Comparison of ENCODE assay signal across 9 mouse cellular contexts in the genomic region with DNA sequence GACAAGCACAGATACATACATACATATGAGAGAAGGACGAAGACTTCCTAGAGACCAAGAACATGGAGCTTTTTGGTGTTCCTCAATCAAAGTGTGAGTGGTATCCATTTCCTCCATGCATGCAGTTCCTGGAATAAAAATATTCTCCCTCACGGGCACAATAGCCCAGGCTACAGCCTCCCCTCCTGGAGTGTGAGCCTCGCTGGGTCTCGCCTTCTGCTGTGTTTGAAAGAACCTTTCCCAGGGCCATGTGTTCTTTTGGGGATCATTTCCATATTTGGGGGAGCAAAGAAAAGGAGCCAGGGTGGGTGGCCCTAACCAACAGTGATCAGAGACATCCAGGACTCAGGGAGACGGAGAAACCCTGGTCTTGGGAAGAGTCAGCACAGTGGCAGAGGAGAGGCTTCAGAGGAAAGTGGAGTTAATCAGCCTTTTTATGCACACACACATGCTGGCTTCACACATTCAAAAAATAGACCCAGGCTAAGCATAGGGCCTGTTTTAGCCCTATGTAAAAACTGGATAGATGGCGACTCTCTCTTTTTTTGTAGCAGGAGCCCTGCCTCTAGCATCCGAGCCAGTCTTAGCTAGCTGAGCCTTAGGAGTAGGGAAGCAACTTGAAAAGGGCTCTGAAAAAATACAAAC. TPM values are rescaled to one million over a fixed set of nuclear protein-coding genes. Genes with fewer than 3 reads are reported as not detected.
A peak's percentile ranks its signal among the peaks of the same experiment; 100 is the strongest.
DNase-seq lines count a peak whose midpoint lies in the region; ATAC-seq lines count a peak whose summit lies in the region.
"Had no signal": no experiment of that assay in that cellular context is flagged by ENCODE, and none has a peak within 500 bp of the region (broad histone marks: within the 10 kb centered on the region; RNA-seq: fewer than 3 reads in every experiment).

No protein-coding gene starts in this region.

- H3K9ac ChIP-seq in kidney, embryonic 14.5 days (ENCODE audit: low read depth, low read length): no peak overlapping the region
- peak overlapping the region; percentile 32 for H3K9ac ChIP-seq in embryonic facial prominence, embryonic 14.5 days (ENCODE audit: low read depth, low read length)
- H3K9ac ChIP-seq in hindbrain, embryonic 16.5 days (ENCODE audit: low read depth, low read length): peak overlapping the region; percentile 25; the same call in 1 of the 2 replicates
- no peak overlapping the region for H3K9ac ChIP-seq in midbrain, embryonic 16.5 days (ENCODE audit: low read depth, low read length)

- no peak overlapping the region for H3K4me3 ChIP-seq in kidney, embryonic 14.5 days (ENCODE audit: low read length)
- no peak overlapping the region for H3K4me3 ChIP-seq in embryonic facial prominence, embryonic 14.5 days (ENCODE audit: low read depth, low read length)
- H3K4me3 ChIP-seq in hindbrain, embryonic 16.5 days (ENCODE audit: low read length): no peak overlapping the region
- H3K4me3 ChIP-seq in midbrain, embryonic 16.5 days (ENCODE audit: low read depth, low read length): no peak overlapping the region
- H3K4me3 ChIP-seq: erythroblast, embryonic 14.5 days had no signal

- H3K27ac ChIP-seq in kidney, embryonic 14.5 days (ENCODE audit: low read depth, low read length): peak overlapping the region; percentile 77
- peak overlapping the region; percentile 77 for H3K27ac ChIP-seq in embryonic facial prominence, embryonic 14.5 days (replicated peaks; ENCODE audit: low read depth, low read length)
- peak overlapping the region; percentile 79 for H3K27ac ChIP-seq in hindbrain, embryonic 16.5 days (ENCODE audit: low read depth, low read length)
- peak overlapping the region; percentile 58 for H3K27ac ChIP-seq in midbrain, embryonic 16.5 days (ENCODE audit: low read length)

- H3K27me3 ChIP-seq in kidney, embryonic 14.5 days (ENCODE audit: control insufficient read depth, insufficient read depth, low read length): no peaks in the 10 kb centered on the region
- H3K27me3 ChIP-seq in embryonic facial prominence, embryonic 14.5 days (replicated peaks; ENCODE audit: control insufficient read depth, insufficient read depth, low read length): no peaks in the 10 kb centered on the region
- no peaks in the 10 kb centered on the region for H3K27me3 ChIP-seq in hindbrain, embryonic 16.5 days (replicated peaks; ENCODE audit: control insufficient read depth, insufficient read depth, low read length)
- H3K27me3 ChIP-seq in midbrain, embryonic 16.5 days (ENCODE audit: control insufficient read depth, insufficient read depth, low read depth, low read length): no peaks in the 10 kb centered on the region

- H3K36me3 ChIP-seq in kidney, embryonic 14.5 days (ENCODE audit: control insufficient read depth, insufficient read depth, low read length): no peaks in the 10 kb centered on the region
- H3K36me3 ChIP-seq in embryonic facial prominence, embryonic 14.5 days (ENCODE audit: control insufficient read depth, insufficient read depth, low read length): no peaks in the 10 kb centered on the region
- no peaks in the 10 kb centered on the region for H3K36me3 ChIP-seq in hindbrain, embryonic 16.5 days (ENCODE audit: control insufficient read depth, insufficient read depth, low read length)
- no peaks in the 10 kb centered on the region for H3K36me3 ChIP-seq in midbrain, embryonic 16.5 days (ENCODE audit: control insufficient read depth, insufficient read depth, low read length)

- no peak for ATAC-seq in kidney, embryonic 14.5 days (ENCODE audit: low FRiP score, low TSS enrichment)
- no peak for ATAC-seq in embryonic facial prominence, embryonic 14.5 days (ENCODE audit: low read depth)
- ATAC-seq in hindbrain, embryonic 16.5 days: peak; percentile 32
- ATAC-seq in midbrain, embryonic 16.5 days: peak; percentile 56; the same call in 1 of the 2 replicates
- ATAC-seq in inflammation-experienced regulatory T-cells, adult 6 months: no peak
- ATAC-seq in granulocyte monocyte progenitor cell, adult 5-6 weeks (replicated peaks; ENCODE audit: poor library complexity, severe bottlenecking): no peak

- peaks cover 40% of the 10 kb centered on the region for H3K4me1 ChIP-seq in kidney, embryonic 14.5 days (ENCODE audit: control insufficient read depth, insufficient read depth, low read length)
- H3K4me1 ChIP-seq in embryonic facial prominence, embryonic 14.5 days (ENCODE audit: control insufficient read depth, insufficient read depth, low read length): peaks cover 29% of the 10 kb centered on the region
- peaks cover 21% of the 10 kb centered on the region for H3K4me1 ChIP-seq in hindbrain, embryonic 16.5 days (ENCODE audit: control insufficient read depth, insufficient read depth, low read depth, low read length)
- peaks cover 15% of the 10 kb centered on the region for H3K4me1 ChIP-seq in midbrain, embryonic 16.5 days (ENCODE audit: control insufficient read depth, insufficient read depth, low read length)

- no peaks in the 10 kb centered on the region for H3K9me3 ChIP-seq in kidney, embryonic 14.5 days (ENCODE audit: control insufficient read depth, low read length)
- no peaks in the 10 kb centered on the region for H3K9me3 ChIP-seq in embryonic facial prominence, embryonic 14.5 days (ENCODE audit: control insufficient read depth, low read length)
- no peaks in the 10 kb centered on the region for H3K9me3 ChIP-seq in hindbrain, embryonic 16.5 days (ENCODE audit: control insufficient read depth, low read length)
- H3K9me3 ChIP-seq in midbrain, embryonic 16.5 days (replicated peaks; ENCODE audit: control insufficient read depth, low read length, poor library complexity, severe bottlenecking): no peaks in the 10 kb centered on the region

- WGBS in kidney, embryonic 14.5 days: 69% methylated on average over 7 of the region's 7 CpGs
- WGBS in embryonic facial prominence, embryonic 14.5 days: 67% methylated on average over 7 of the region's 7 CpGs
- WGBS in hindbrain, embryonic 16.5 days: 40% methylated on average over 7 of the region's 7 CpGs
- 41% methylated on average over 7 of the region's 7 CpGs for WGBS in midbrain, embryonic 16.5 days

- DNase-seq in kidney, postnatal 14 days: no peak
- DNase-seq in embryonic facial prominence, embryonic 14.5 days (ENCODE audit: low spot score): no peak
- DNase-seq in adrenal gland, postnatal 10 days: no peak

- H3K4me2 ChIP-seq in kidney, embryonic 14.5 days (replicated peaks; ENCODE audit: low read depth, low read length): no peak overlapping the region
- H3K4me2 ChIP-seq in embryonic facial prominence, embryonic 14.5 days (ENCODE audit: low read depth, low read length): peak overlapping the region; percentile 41; the same call in 1 of the 2 replicates
- H3K4me2 ChIP-seq in hindbrain, embryonic 16.5 days (ENCODE audit: low read length): peak overlapping the region; percentile 43; the same call in 1 of the 2 replicates
- no peak overlapping the region for H3K4me2 ChIP-seq in midbrain, embryonic 16.5 days (ENCODE audit: low read length)

RNA-seq across cellular contexts. Expression of gene Maml3, which starts 17.1 kb away (rescaled TPM):
- 8.4 and 9.4 TPM in 2 replicates for polyA plus RNA-seq in kidney, embryonic 14.5 days (2014; fragmentation: Nextera tagmentation; extraction: Ambion mirVana)
- 4.8 and 5.1 TPM in 2 replicates for polyA plus RNA-seq in embryonic facial prominence, embryonic 14.5 days (2014; fragmentation: Nextera tagmentation; extraction: Ambion mirVana)
- polyA plus RNA-seq in hindbrain, embryonic 16.5 days (2015; fragmentation: Nextera tagmentation; extraction: Ambion mirVana): 5.2 and 6.2 TPM in 2 replicates
- 5.7 and 6.9 TPM in 2 replicates for polyA plus RNA-seq in midbrain, embryonic 16.5 days (2015; fragmentation: Nextera tagmentation; extraction: Ambion mirVana)
- total RNA-seq in adrenal gland, postnatal 10 days (2021): 10 to 100 TPM in 1 of 2 experiments, 1 to 10 TPM in 1; 8.3 to 10.9 TPM
- 1 to 10 TPM in 1 of 3 experiments, under 1 TPM in 1, not detected in 1; 0.68 to 2.2 TPM for polyA plus RNA-seq in inflammation-experienced regulatory T-cells, adult 6 months (2017; shearing (Covaris generic))
- total RNA-seq in granulocyte monocyte progenitor cell, adult 5-6 weeks (2014; fragmentation: Nextera tagmentation): 12.3 and 16.3 TPM in 2 replicates
- total RNA-seq in granulocyte monocyte progenitor cell, adult 5-6 weeks (2017): 4.7 and 4.9 TPM in 2 replicates

Comparison
In these comparisons a context has a peak if more than half of its experiments do, and no peak if none do; other contexts are left out.
1. ATAC-seq: peak in hindbrain, embryonic 16.5 days (single experiment) and midbrain, embryonic 16.5 days (single experiment); none in kidney, embryonic 14.5 days (single experiment), embryonic facial prominence, embryonic 14.5 days (single experiment), inflammation-experienced regulatory T-cells, adult 6 months (single experiment) and granulocyte monocyte progenitor cell, adult 5-6 weeks (single experiment).
2. H3K4me2 ChIP-seq: peak in embryonic facial prominence, embryonic 14.5 days (single experiment) and hindbrain, embryonic 16.5 days (single experiment); none in kidney, embryonic 14.5 days (single experiment) and midbrain, embryonic 16.5 days (single experiment).
3. H3K9ac ChIP-seq: peak in embryonic facial prominence, embryonic 14.5 days (single experiment) and hindbrain, embryonic 16.5 days (single experiment); none in kidney, embryonic 14.5 days (single experiment) and midbrain, embryonic 16.5 days (single experiment).
4. Peak in every context shown above with its lines, with median percentiles within 50 percentile points of each other: H3K27ac ChIP-seq.